Mouse (Mus musculus): Measurements from ENCODE around the gene Aqp3. TPM values are rescaled to one million over a fixed set of nuclear protein-coding genes. Genes with fewer than 3 reads are reported as not detected.

Aqp3 gene
- polyA plus RNA-seq, 1 experiment from 2014 or later: 4.1 TPM

DNA sequence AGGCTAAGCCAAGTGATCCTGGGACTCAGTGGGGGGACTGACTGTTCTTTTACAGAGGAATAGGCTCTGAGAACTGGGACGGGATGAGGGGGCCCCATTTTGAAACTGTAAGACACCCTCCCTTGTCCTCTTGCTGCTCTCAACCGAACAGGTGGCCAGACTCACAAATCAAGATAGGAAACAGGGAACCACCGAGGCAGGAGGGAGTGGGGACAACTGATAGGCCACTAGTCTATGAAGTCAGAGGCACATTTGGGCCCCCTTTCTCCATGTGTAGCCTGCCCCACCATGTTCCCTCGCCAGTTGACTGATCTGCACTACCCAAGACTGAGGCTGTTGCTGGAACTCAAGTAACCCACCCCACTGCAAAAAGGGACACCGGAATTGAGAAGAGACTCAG lies 1.2 kb downstream of the Aqp3 start:
- ATAC-seq: no peak
- 0 out of 2 replicates have a peak overlapping the region, but pooled peaks have one; percentile 17 for H3K4me2 ChIP-seq (replicated peaks; ENCODE audit: low read depth)
- H3K27ac ChIP-seq (ENCODE audit: low read depth, low read length): no peak overlapping the region
- peaks cover 12% of the 10 kb centered on the region; the same call in 1 of the 2 replicates for H3K27me3 ChIP-seq (replicated peaks; ENCODE audit: control insufficient read depth, insufficient read depth, low read length)
- H3K36me3 ChIP-seq (ENCODE audit: control insufficient read depth, insufficient read depth): no peaks in the 10 kb centered on the region
- H3K4me3 ChIP-seq (ENCODE audit: low read depth, low read length): no peak overlapping the region
- 62% methylated on average over 5 of the region's 5 CpGs for WGBS
- TF ChIP-seq CTCF (IDR thresholded peaks at IDR 0.05; ENCODE audit: low read depth): no peak
- H3K9me3 ChIP-seq (ENCODE audit: control insufficient read depth): no peaks in the 10 kb centered on the region
- peaks cover 19% of the 10 kb centered on the region for H3K4me1 ChIP-seq (replicated peaks; ENCODE audit: control insufficient read depth, insufficient read depth, low read length)
- H3K9ac ChIP-seq (ENCODE audit: low read depth, low read length): no peak overlapping the region

DNA sequence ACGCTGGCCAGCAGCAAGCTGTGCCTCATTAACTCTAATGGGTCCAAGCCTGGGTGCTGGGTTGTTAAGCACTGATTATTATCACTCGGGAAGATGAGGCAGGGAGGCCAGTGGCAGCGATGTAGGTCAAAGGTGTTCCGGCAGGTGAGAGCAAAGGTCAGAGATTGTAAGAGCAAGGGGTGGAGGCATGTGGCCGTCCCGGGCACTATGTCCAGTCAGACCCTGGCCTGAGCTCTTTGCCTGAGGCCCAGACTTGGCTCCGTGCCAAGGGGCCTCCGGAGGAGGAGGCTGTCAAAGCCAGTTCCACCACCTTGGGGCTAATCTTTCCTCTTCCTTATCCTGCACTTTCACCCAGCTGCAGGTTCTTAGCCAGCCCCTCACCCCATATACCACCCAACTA lies 1.8 kb downstream of the Aqp3 start:
- TF ChIP-seq CTCF (IDR thresholded peaks at IDR 0.05; ENCODE audit: low read depth): no peak
- peak; percentile 67 for ATAC-seq
- Histone ChIP-seq H3K4me2 (replicated peaks; ENCODE audit: low read depth) (peak overlapping the region; percentile 17; the same call in 1 of the 2 replicates), H3K27ac (ENCODE audit: low read depth, low read length) (no peak overlapping the region), H3K4me3 (ENCODE audit: low read depth, low read length) (no peak overlapping the region), H3K4me1 (replicated peaks; ENCODE audit: control insufficient read depth, insufficient read depth, low read length) (peaks cover 19% of the 10 kb centered on the region), H3K9ac (ENCODE audit: low read depth, low read length) (no peak overlapping the region), H3K27me3 (replicated peaks; ENCODE audit: control insufficient read depth, insufficient read depth, low read length) (peaks cover 12% of the 10 kb centered on the region; the same call in 1 of the 2 replicates), H3K9me3 (ENCODE audit: control insufficient read depth) (no peaks in the 10 kb centered on the region), H3K36me3 (ENCODE audit: control insufficient read depth, insufficient read depth) (no peaks in the 10 kb centered on the region)
- WGBS: 28% methylated on average over 8 of the region's 8 CpGs

DNA sequence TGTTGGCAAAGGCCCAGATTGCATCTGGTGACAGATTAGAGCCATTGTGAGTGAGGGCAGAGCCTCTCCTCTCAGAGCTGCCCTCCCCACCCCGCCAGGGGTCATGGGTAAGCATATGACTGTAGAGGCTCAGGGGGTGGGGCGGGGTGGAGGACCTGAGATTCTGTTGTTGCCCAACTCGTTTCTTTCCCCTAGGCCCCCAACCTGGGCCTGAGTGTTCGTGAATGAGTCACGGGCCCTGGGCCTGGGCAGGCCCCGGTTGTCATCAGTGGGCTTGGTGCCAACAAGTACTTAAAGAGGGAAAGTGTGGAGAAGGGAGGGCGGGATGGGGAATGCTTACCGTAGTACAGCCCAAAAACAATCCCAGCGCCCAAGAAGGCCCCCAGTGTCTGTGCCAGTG lies 3.6 kb downstream of the Aqp3 start:
- peak; percentile 72 for ATAC-seq
- TF ChIP-seq CTCF (IDR thresholded peaks at IDR 0.05; ENCODE audit: low read depth): no peak
- Histone ChIP-seq H3K4me3 (ENCODE audit: low read depth, low read length) (no peak overlapping the region), H3K4me2 (replicated peaks; ENCODE audit: low read depth) (0 out of 2 replicates have a peak overlapping the region, but pooled peaks have one; percentile 13), H3K27me3 (replicated peaks; ENCODE audit: control insufficient read depth, insufficient read depth, low read length) (peaks cover 12% of the 10 kb centered on the region; the same call in 1 of the 2 replicates), H3K9ac (ENCODE audit: low read depth, low read length) (no peak overlapping the region), H3K36me3 (ENCODE audit: control insufficient read depth, insufficient read depth) (no peaks in the 10 kb centered on the region), H3K27ac (ENCODE audit: low read depth, low read length) (no peak overlapping the region), H3K9me3 (ENCODE audit: control insufficient read depth) (no peaks in the 10 kb centered on the region), H3K4me1 (replicated peaks; ENCODE audit: control insufficient read depth, insufficient read depth, low read length) (peaks cover 19% of the 10 kb centered on the region)
- 17% methylated on average over 9 of the region's 9 CpGs for WGBS

DNA sequence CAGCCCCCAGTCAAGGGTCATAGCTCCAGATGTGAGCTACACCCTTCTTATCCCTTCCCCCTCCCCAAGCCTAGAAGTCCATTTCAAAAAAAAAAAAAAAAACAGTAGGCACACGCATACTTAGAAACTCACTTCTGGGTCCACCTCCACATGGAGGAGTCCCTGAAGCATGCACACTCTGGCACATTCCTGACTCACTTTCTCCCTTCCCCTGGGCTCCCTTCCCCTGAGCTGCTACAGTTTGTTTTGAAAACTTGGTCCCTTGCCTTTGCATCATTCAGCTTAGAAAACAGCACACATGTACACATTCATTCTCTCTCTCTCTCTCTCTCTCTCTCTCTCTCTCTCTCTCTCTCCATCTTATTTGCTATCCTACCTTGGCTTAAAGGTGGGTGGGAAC lies 5.0 kb downstream of the Aqp3 start:
- H3K27me3 ChIP-seq (replicated peaks; ENCODE audit: control insufficient read depth, insufficient read depth, low read length): peaks cover 8% of the 10 kb centered on the region; the same call in 1 of the 2 replicates
- no peak overlapping the region for H3K4me3 ChIP-seq (ENCODE audit: low read depth, low read length)
- no peaks in the 10 kb centered on the region for H3K36me3 ChIP-seq (ENCODE audit: control insufficient read depth, insufficient read depth)
- peaks cover 19% of the 10 kb centered on the region for H3K4me1 ChIP-seq (replicated peaks; ENCODE audit: control insufficient read depth, insufficient read depth, low read length)
- H3K9me3 ChIP-seq (ENCODE audit: control insufficient read depth): no peaks in the 10 kb centered on the region
- no peak overlapping the region for H3K9ac ChIP-seq (ENCODE audit: low read depth, low read length)
- 58% methylated on average over 1 of the region's 1 CpGs for WGBS
- TF ChIP-seq CTCF (IDR thresholded peaks at IDR 0.05; ENCODE audit: low read depth): no peak
- no peak overlapping the region for H3K27ac ChIP-seq (ENCODE audit: low read depth, low read length)
- H3K4me2 ChIP-seq (replicated peaks; ENCODE audit: low read depth): no peak overlapping the region
- no peak for ATAC-seq

- Histone ChIP-seq H3K27ac (ENCODE audit: low read depth, low read length) (no peak overlapping the region), H3K9me3 (ENCODE audit: control insufficient read depth) (no peaks in the 10 kb centered on the region), H3K4me1 (replicated peaks; ENCODE audit: control insufficient read depth, insufficient read depth, low read length) (peaks cover 14% of the 10 kb centered on the region), H3K4me3 (ENCODE audit: low read depth, low read length) (no peak overlapping the region), H3K4me2 (replicated peaks; ENCODE audit: low read depth) (no peak overlapping the region), H3K36me3 (ENCODE audit: control insufficient read depth, insufficient read depth) (no peaks in the 10 kb centered on the region), H3K9ac (ENCODE audit: low read depth, low read length) (no peak overlapping the region), H3K27me3 (replicated peaks; ENCODE audit: control insufficient read depth, insufficient read depth, low read length) (0 out of 2 replicates have a peak, but pooled peaks cover under 1% of the 10 kb centered on the region)
- no peak for TF ChIP-seq CTCF (IDR thresholded peaks at IDR 0.05; ENCODE audit: low read depth)
- ATAC-seq: no peak
- WGBS: 33% methylated on average over 3 of the region's 3 CpGs
Observed at GRCm38 (mm10) chr4:41091391-41091790, 6.6 kb downstream of the Aqp3 start.

DNA sequence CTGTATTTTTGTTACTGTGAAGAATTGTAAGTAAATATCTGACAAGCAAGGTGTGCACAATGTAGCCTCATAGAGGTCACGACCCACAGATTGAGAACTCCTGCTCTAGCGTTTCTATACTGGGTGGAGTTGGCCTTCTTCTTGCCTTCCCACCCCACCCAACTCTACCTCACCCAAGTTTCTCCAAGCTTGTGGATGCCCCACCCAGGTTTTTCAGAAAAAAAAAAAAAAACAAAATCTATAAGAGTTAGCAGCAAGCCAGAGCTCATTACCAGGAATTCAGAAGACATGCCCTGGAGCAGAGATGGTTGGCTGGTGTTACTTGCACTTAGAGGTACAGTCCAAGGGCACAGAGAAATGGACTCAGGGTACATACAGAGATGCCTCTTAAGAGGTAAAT lies 8.3 kb downstream of the Aqp3 start:
- H3K36me3 ChIP-seq (ENCODE audit: control insufficient read depth, insufficient read depth): no peaks in the 10 kb centered on the region
- WGBS: 52% methylated on average over 2 of the region's 2 CpGs
- H3K9ac ChIP-seq (ENCODE audit: low read depth, low read length): no peak overlapping the region
- no peak for TF ChIP-seq CTCF (IDR thresholded peaks at IDR 0.05; ENCODE audit: low read depth)
- no peaks in the 10 kb centered on the region for H3K9me3 ChIP-seq (ENCODE audit: control insufficient read depth)
- no peaks in the 10 kb centered on the region for H3K27me3 ChIP-seq (replicated peaks; ENCODE audit: control insufficient read depth, insufficient read depth, low read length)
- H3K4me2 ChIP-seq (replicated peaks; ENCODE audit: low read depth): no peak overlapping the region
- H3K4me3 ChIP-seq (ENCODE audit: low read depth, low read length): no peak overlapping the region
- no peak for ATAC-seq
- no peak overlapping the region for H3K27ac ChIP-seq (ENCODE audit: low read depth, low read length)
- H3K4me1 ChIP-seq (replicated peaks; ENCODE audit: control insufficient read depth, insufficient read depth, low read length): peaks cover 6% of the 10 kb centered on the region

- Histone ChIP-seq H3K9ac (ENCODE audit: low read depth, low read length) (no peak overlapping the region), H3K9me3 (ENCODE audit: control insufficient read depth) (no peaks in the 10 kb centered on the region), H3K27me3 (replicated peaks; ENCODE audit: control insufficient read depth, insufficient read depth, low read length) (no peaks in the 10 kb centered on the region), H3K4me1 (replicated peaks; ENCODE audit: control insufficient read depth, insufficient read depth, low read length) (peaks cover 1% of the 10 kb centered on the region; the same call in 1 of the 2 replicates), H3K27ac (ENCODE audit: low read depth, low read length) (no peak overlapping the region), H3K36me3 (ENCODE audit: control insufficient read depth, insufficient read depth) (no peaks in the 10 kb centered on the region), H3K4me2 (replicated peaks; ENCODE audit: low read depth) (no peak overlapping the region), H3K4me3 (ENCODE audit: low read depth, low read length) (no peak overlapping the region)
- WGBS: 78% methylated on average over 4 of the region's 4 CpGs
- TF ChIP-seq CTCF (IDR thresholded peaks at IDR 0.05; ENCODE audit: low read depth): no peak
- ATAC-seq: no peak
Observed at GRCm38 (mm10) chr4:41089189-41089588, 8.8 kb downstream of the Aqp3 start.

Data from intestine, postnatal 0 days (tissue).